Mouse (Mus musculus) retina, postnatal 1 day (tissue): ENCODE measurements around the gene Brap.

Experiments used
- DNase-seq: peaks from one replicate; pipeline ENCODE4 v3.0.0-alpha.2; 2012

Brap gene

DNA sequence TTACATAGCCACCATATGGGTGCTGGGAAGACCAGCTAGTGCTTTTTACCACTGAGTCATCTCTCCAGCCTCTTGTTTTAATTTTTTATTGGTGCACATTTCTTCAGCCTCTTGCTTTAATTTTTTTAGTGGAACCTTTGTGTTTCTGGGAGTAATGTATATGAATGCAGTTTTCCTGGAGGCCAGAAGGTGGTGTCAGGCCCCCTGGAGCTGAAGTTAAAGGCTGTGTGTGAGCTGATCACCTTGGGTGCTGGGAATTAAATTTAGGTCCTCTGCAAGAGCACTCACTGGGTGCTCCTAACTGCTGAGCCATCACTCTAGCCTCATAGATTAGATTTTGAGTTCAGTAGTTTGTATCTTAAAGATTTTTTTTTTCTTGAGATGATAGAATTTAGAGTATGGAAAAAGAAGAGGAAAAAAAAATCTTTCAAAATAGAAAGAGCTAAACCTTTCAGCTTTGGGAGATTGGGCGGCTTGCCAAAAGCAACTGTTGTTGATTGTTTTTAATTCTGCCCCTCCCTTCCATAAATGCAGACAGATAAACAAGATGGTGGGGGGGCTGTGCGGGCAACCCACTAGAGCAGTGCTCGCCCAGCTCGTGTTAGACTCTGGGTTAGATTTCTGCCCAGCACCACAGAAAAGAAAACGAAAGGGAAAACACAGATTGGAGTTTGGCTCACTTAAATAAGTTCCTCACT lies 60.7 kb downstream of the Brap start:
- no peak for DNase-seq

DNA sequence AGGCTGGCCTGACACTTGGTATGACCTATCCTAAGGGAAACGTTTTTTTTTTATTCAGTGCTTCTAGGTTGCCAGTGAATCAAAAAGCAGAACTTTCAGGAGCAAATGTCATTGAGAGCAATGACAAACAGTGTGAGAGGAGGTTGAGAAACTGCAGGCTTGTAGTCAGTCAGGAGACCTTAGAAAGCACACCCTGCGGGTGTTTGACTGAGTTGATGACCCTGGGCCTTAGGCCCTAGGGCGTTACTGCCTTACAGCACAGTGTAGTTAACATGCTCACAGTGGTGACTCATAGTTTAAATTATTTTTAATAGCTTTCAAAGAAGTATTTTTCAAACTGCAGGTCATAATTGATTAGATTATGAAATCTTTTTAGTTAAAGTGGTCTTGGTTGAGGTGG lies 61.5 kb downstream of the Brap start:
- no peak for DNase-seq

GRCm38 (mm10) chr5:121724678-121725077 lies 64.3 kb downstream of the Brap start:
- DNase-seq, result no peak

GRCm38 (mm10) chr5:121730057-121730456 lies 69.7 kb downstream of the Brap start:
- no peak for DNase-seq

DNA sequence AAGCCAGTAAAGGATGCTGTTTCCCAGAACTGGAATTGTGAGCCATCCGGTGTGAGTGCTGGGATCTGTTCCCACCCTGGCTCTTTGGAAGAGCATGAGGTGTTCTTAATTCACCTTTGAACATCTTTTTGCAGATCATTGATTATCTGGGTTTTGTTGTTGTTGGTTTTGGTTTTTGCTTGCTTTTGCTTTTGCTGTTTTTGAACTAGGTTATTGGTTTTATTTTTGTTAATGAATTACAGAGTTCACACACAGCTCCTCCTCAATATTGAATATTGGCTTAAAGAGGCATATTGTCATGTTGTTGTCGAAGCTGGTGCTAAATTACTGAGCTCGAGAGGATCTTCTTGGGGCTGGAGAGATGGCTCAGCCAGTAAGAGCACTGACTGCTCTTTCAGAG lies 76.3 kb downstream of the Brap start:
- DNase-seq, result no peak
